ENCODE assay signal across 8 mouse cellular contexts in the genomic region with DNA sequence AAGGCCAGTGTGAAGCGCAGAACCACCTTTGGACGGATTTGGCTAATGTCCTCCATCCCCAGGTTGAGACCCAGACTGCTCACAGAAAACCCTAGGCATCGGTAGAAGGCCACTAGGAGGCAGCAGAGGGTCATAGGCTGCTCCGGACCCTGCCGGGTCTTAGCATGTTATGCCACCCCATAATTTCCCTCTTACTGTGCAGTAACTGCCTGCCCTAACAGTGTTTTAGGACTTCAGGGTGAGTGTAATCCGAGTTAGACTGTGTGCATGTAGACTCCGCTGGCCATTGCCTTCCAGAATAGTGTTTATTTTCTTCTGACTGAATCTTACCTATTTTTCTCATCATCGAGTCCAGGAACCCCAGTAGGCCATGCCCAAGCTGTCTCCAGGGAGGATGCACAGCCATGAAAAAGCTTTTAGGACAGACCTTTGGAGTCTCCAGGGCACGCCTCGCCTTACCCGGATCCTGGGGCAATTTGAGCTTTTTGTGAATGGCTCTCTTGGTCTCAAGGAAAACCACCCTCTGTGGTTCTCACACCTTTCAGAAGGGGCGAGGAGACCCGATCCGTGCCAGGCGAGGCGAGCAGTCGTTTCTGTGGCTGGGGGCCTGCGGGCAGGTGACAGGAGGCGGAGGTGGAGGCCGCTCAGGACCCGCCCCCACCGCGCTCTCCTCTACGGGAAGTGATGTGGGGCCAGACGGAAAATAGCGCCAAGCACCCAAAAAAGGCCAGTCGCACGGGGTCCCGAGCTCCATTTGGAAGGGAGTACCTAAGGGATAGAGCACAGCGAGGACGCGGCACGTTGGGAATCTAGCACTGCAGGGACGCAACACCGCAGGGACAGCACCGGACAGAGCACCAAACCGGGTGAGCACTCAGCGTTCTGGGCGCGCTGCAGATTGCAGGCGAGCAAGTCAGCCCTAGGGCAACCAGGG. TPM values are rescaled to one million over a fixed set of nuclear protein-coding genes. Genes with fewer than 3 reads are reported as not detected.
DNase-seq lines count a peak whose midpoint lies in the region; ATAC-seq and TF ChIP-seq lines count a peak whose summit lies in the region.

A gene (plus strand): TSS at position 709 of the 934 bp plus-strand sequence.

- peak; percentile 71 for ATAC-seq in activated CD4-positive, CD25-positive, alpha-beta regulatory T cell, adult 4 months
- ATAC-seq in megakaryocyte, adult 5-6 weeks (ENCODE audit: poor library complexity, severe bottlenecking) = peak; percentile 79

- peaks cover 2% of the 10 kb centered on the region for H3K4me1 ChIP-seq in cortical plate, adult 2 months (ENCODE audit: control insufficient read depth, insufficient read depth, low read length)

- H3K4me3 ChIP-seq in cortical plate, adult 2 months (ENCODE audit: insufficient read depth, low read length) = peak within 1 kb of the TSS; percentile 47
- H3K4me3 ChIP-seq in left cerebral cortex, adult 2 months = peak within 1 kb of the TSS; percentile 60

- TF ChIP-seq CTCF in cortical plate, adult 2 months (IDR thresholded peaks at IDR 0.05; ENCODE audit: extremely low read depth, insufficient read depth, low read length) = peak; percentile 90
- TF ChIP-seq CTCF in left cerebral cortex, adult 2 months (IDR thresholded peaks at IDR 0.05) = peak; percentile 93

- TF ChIP-seq POLR2A in cortical plate, adult 2 months (IDR thresholded peaks at IDR 0.05; ENCODE audit: extremely low read depth, insufficient read depth, low read length) = 0 out of 2 replicates have a peak, but pooled peaks have one; percentile 18

- H3K27ac ChIP-seq in cortical plate, adult 2 months (ENCODE audit: insufficient read depth, low read length) = no peak within 1 kb of the TSS; the same call in 1 of the 2 replicates
- H3K27ac ChIP-seq in left cerebral cortex, adult 2 months = peak within 1 kb of the TSS; percentile 72

- intact Hi-C loops in left cerebral cortex, adult 2 months (cut with DNase I) = loop anchor here (1.0 kb wide), 1 partner anchor 47 kb away; no protein-coding TSS in a partner anchor

- peak; percentile 35 to 61 for DNase-seq in gastrocnemius, adult 8-10 months (ENCODE audit: low spot score in 2 of 2)
- peak; percentile 76 for DNase-seq in hindlimb bud, embryonic 11.5 days (ENCODE audit: extremely low spot score, low read depth, low spot score)
- DNase-seq in left cerebral cortex, adult 2 months (ENCODE audit: extremely low spot score in 1 of 2, low spot score in 2 of 2) = peak; percentile 76 to 79
- peak; percentile 79 for DNase-seq in right cerebral cortex, adult 18-20 months
- DNase-seq in urinary bladder, adult 2 months (ENCODE audit: low spot score) = peak; percentile 49

RNA-seq across cellular contexts. Expression of the gene that starts here (rescaled TPM):
- 10 to 100 TPM; 33.8 to 42.7 TPM for polyA plus RNA-seq in activated CD4-positive, CD25-positive, alpha-beta regulatory T cell, adult 4 months (2017; shearing (Covaris generic))
- 2.8 and 3.0 TPM in 2 replicates for polyA plus RNA-seq in cortical plate, adult 2 months (2012; rRNA removed)
- total RNA-seq in gastrocnemius, adult 8-10 months (2022) = 1 to 10 TPM in 3 of 4 experiments, under 1 TPM in 1; 0.46 to 2.0 (median 1.3) TPM
- total RNA-seq in left cerebral cortex, adult 2 months (2021) = 1 to 10 TPM; 7.5 to 8.9 TPM
- total RNA-seq in megakaryocyte, adult 5-6 weeks (2015) = 55.5 and 58.9 TPM in 2 replicates
- total RNA-seq in megakaryocyte, adult 5-6 weeks (2017) = 154 and 155 TPM in 2 replicates
- polyA plus RNA-seq in urinary bladder, adult 2 months (2012; rRNA removed) = 7.4 and 17.7 TPM in 2 replicates

Comparison
In these comparisons a context has a peak if more than half of its experiments do, and no peak if none do; other contexts are left out.
1. RNA of the gene that starts here (total RNA-seq): 55.5 to 155 TPM in megakaryocyte, adult 5-6 weeks; 7.5 to 8.9 TPM in left cerebral cortex, adult 2 months and 0.46 to 2.0 TPM in gastrocnemius, adult 8-10 months; every median in the first group is over 4 times any median in the second.
2. Peak in every context shown above with its lines, with median percentiles within 50 percentile points of each other: DNase-seq.